Mouse (Mus musculus) gastrocnemius, postnatal 36 days (tissue): ENCODE measurements around the gene Nsf. TPM values are rescaled to one million over a fixed set of nuclear protein-coding genes. Genes with fewer than 3 reads are reported as not detected.
"Not testable (repeated sequence)": the region's sequence is repeated elsewhere in the genome, so short reads cannot be mapped to it uniquely, and the experiment has no call there.

Source experiments
- DNase-seq, 2 experiments: peaks; one replicate each; pipeline ENCODE4 v3.0.0; 2022
- intact Hi-C: fragments of 180-260 bp; cut with DNase I; formaldehyde crosslinking; loops from one replicate; pipeline ENCODE4 v1.15.1; 2025
- long read RNA-seq, 2 experiments: library from polyadenylated mRNA; stranded (forward); transcript quantifications; one replicate each; pipeline ENCODE4 v2.0.0; 2021
- total RNA-seq, 2 experiments: library from RNA; stranded (reverse); gene quantifications; 2 replicates each; pipeline ENCODE4 v1.2.3; 2021

Gene Nsf
- total RNA-seq: 10 to 100 TPM; 16.4 to 18.9 TPM
- long read RNA-seq, experiment 1, partial matches to known transcripts: 0 of 4 reads
- long read RNA-seq, experiment 1, other reads (novel, unspliced or antisense): 1 of 4 reads
- long read RNA-seq, experiment 2, transcript Nsf-202 (21 exons, 3,766 nt): major isoform, 6 of 9 reads
- long read RNA-seq, experiment 2, partial matches to known transcripts: 1 of 9 reads
- long read RNA-seq, experiment 2, other reads (novel, unspliced or antisense): 2 of 9 reads

- peak; percentile 66 to 72 for DNase-seq
- intact Hi-C loops: no loop called here
Measured at GRCm38 (mm10) chr11:103953896-103954292, at the start of gene Nsf. Gene Nsf, minus strand, starts transcription at chr11:103954056.

GRCm38 (mm10) chr11:104003397-104003796 is 49.5 kb upstream of the Nsf start:
- intact Hi-C loops: no loop called here
- DNase-seq: no peak

- no peak for DNase-seq
- intact Hi-C loops: no loop called here
Measured at GRCm38 (mm10) chr11:104002191-104002590, 48.3 kb upstream of the Nsf start.

- intact Hi-C loops: no loop called here
- no peak for DNase-seq
Measured at GRCm38 (mm10) chr11:104001395-104001955, 47.6 kb upstream of the Nsf start.

- intact Hi-C loops: no loop called here
- DNase-seq: no peak
Measured at GRCm38 (mm10) chr11:104000667-104001394, 47.0 kb upstream of the Nsf start.

- intact Hi-C loops: no loop called here
Measured at GRCm38 (mm10) chr11:103998737-103999136, 44.9 kb upstream of the Nsf start.

GRCm38 (mm10) chr11:103997385-103997784 is 43.5 kb upstream of the Nsf start:
- peak; percentile 29 to 35 for DNase-seq
- intact Hi-C loops: no loop called here

More at GRCm38 (mm10) chr11:103998737-103999136, 44.9 kb upstream of the Nsf start:
- DNase-seq: no peak

GRCm38 (mm10) chr11:103992638-103993037 is 38.8 kb upstream of the Nsf start:
- intact Hi-C loops: no loop called here

GRCm38 (mm10) chr11:103990049-103990557 is 36.2 kb upstream of the Nsf start:
- intact Hi-C loops, DNase-seq: not testable (repeated sequence)

More at GRCm38 (mm10) chr11:103992638-103993037, 38.8 kb upstream of the Nsf start:
- DNase-seq: no peak

- DNase-seq: peak; percentile 38 to 52
- intact Hi-C loops: loop anchor here (2.0 kb wide), 1 partner anchor 183 kb away; no protein-coding TSS in a partner anchor
Measured at GRCm38 (mm10) chr11:103987423-103987822, 33.6 kb upstream of the Nsf start.

GRCm38 (mm10) chr11:103984067-103984466 is 30.2 kb upstream of the Nsf start:
- DNase-seq: no peak
- intact Hi-C loops: no loop called here

GRCm38 (mm10) chr11:103981826-103982225 is 28.0 kb upstream of the Nsf start:
- no peak for DNase-seq
- intact Hi-C loops: no loop called here

- intact Hi-C loops: no loop called here
- no peak for DNase-seq
Measured at GRCm38 (mm10) chr11:103979381-103979780, 25.5 kb upstream of the Nsf start.

GRCm38 (mm10) chr11:103970876-103971275 is 17.0 kb upstream of the Nsf start:
- DNase-seq: no peak
- intact Hi-C loops: no loop called here

GRCm38 (mm10) chr11:103969278-103969677 is 15.4 kb upstream of the Nsf start:
- DNase-seq: no peak
- intact Hi-C loops: no loop called here

GRCm38 (mm10) chr11:103967106-103967735 is 13.4 kb upstream of the Nsf start:
- no peak for DNase-seq
- intact Hi-C loops: no loop called here

GRCm38 (mm10) chr11:103956866-103957265 is 3.0 kb upstream of the Nsf start:
- intact Hi-C loops: no loop called here
- no peak for DNase-seq

- intact Hi-C loops: no loop called here
Measured at GRCm38 (mm10) chr11:103953032-103953895, 592 bp downstream of the Nsf start.

GRCm38 (mm10) chr11:103952635-103953031 is 1.2 kb downstream of the Nsf start:
- no peak for DNase-seq
- intact Hi-C loops: no loop called here

More at GRCm38 (mm10) chr11:103953032-103953895, 592 bp downstream of the Nsf start:
- DNase-seq: no peak

- intact Hi-C loops: no loop called here
Measured at GRCm38 (mm10) chr11:103951106-103951505, 2.8 kb downstream of the Nsf start.

More at GRCm38 (mm10) chr11:103951106-103951505, 2.8 kb downstream of the Nsf start:
- no peak for DNase-seq
